Mouse (Mus musculus) C2C12 (cell line): ENCODE data around the gene Pgam2. TPM values are rescaled to one million over a fixed set of nuclear protein-coding genes. Genes with fewer than 3 reads are reported as not detected.

Experiments
- H3K27me3 ChIP-seq: one replicate; pipeline ENCODE4 v1.6.1; 2011; ENCODE audit not compliant: control insufficient read depth, insufficient read depth, insufficient read length
- H3K36me3 ChIP-seq: one replicate; pipeline ENCODE4 v1.6.1; 2011; ENCODE audit not compliant: control insufficient read depth, insufficient read depth
- H3K4me3 ChIP-seq: one replicate; pipeline ENCODE4 v1.5.1; 2011; ENCODE audit warnings: mild to moderate bottlenecking, control low read depth; ENCODE audit not compliant: poor library complexity, insufficient read depth, severe bottlenecking
- H3K79me2 ChIP-seq: one replicate; pipeline ENCODE4 v1.6.1; 2011; ENCODE audit not compliant: control insufficient read depth, insufficient read depth
- H3K79me3 ChIP-seq: one replicate; pipeline ENCODE4 v1.6.1; 2011; ENCODE audit warnings: low read depth, control low read depth
- H3ac ChIP-seq: one replicate; pipeline ENCODE3; 2011; ENCODE audit warnings: low read depth; ENCODE audit not compliant: control insufficient read depth, insufficient read length
- CEBPB ChIP-seq: IDR thresholded peaks from one replicate; pipeline ENCODE4 v1.6.1; 2011; ENCODE audit warnings: low read depth, mild to moderate bottlenecking, control low read depth, moderate library complexity
- CTCF ChIP-seq: IDR thresholded peaks from one replicate; pipeline ENCODE4 v1.5.1; 2011; ENCODE audit not compliant: control insufficient read depth, insufficient read depth, insufficient read length
- FOSL1 ChIP-seq: IDR thresholded peaks from one replicate; pipeline ENCODE4 v1.8.0; 2011; ENCODE audit warnings: mild to moderate bottlenecking, low read length; ENCODE audit not compliant: poor library complexity, insufficient read depth, severe bottlenecking
- MAX ChIP-seq: IDR thresholded peaks from one replicate; pipeline ENCODE4 v1.6.1; 2011; ENCODE audit warnings: mild to moderate bottlenecking, control low read depth
- MYOD1 ChIP-seq: IDR thresholded peaks from one replicate; pipeline ENCODE4 v1.6.1; 2011; ENCODE audit warnings: low read depth; ENCODE audit not compliant: control insufficient read depth, insufficient read length
- MYOG ChIP-seq: IDR thresholded peaks from one replicate; pipeline ENCODE4 v1.6.1; 2011; ENCODE audit not compliant: control insufficient read depth, insufficient read length; ENCODE audit errors: extremely low read depth
- USF1 ChIP-seq: IDR thresholded peaks from one replicate; pipeline ENCODE4 v1.6.1; 2011; ENCODE audit warnings: low read depth, mild to moderate bottlenecking, control low read depth, moderate library complexity
- long read RNA-seq, 2 experiments: library from polyadenylated mRNA; unstranded; transcript quantifications; one replicate each; pipeline ENCODE4 v2.0.0; 2019 to 2020
- polyA plus RNA-seq: library from polyadenylated mRNA; unstranded; fragments of >200 nt; fragmentation: generic; extraction: Trizol; gene quantifications from one replicate; pipeline ENCODE4 v1.2.1, GENCODE M21; 2012; ENCODE audit warnings: missing spikeins

The Pgam2 gene
- polyA plus RNA-seq: 3.3 TPM
- long read RNA-seq, experiment 1, transcript Pgam2-201 (3 exons, 840 nt): major isoform, 8 of 8 reads
- long read RNA-seq, experiment 1, partial matches to known transcripts: 0 of 8 reads
- long read RNA-seq, experiment 1, other reads (novel, unspliced or antisense): 0 of 8 reads
- long read RNA-seq, experiment 2: 0 reads

DNA sequence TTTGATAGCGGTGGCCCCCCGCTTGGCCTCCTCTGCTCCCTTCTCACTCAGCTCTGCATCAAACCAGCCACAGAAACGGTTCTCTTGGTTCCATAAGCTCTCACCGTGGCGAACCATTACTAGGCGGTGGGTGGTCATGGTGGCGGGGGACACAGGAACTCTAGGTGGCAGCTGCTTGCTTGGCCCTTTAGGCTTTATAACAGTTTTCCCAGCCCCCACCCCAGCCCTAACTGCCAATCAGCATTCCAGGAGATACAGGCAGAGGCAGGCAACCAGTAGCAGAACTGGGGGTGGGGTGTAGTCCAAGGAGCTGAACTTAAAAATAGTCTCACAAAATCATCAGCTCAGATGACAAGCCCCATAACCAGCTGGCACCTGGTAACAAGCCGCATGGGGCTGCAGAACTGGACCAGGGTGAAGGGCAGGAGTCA is at the start of gene Pgam2:
Gene Pgam2 (minus strand): TSS at position 183 of the 431 bp plus-strand sequence.
- Histone ChIP-seq H3K4me3 (no peak within 1 kb of the TSS), H3K27me3 (no peaks in the 10 kb centered on the region), H3ac (no peak within 1 kb of the TSS), H3K79me2 (no peaks in the 10 kb centered on the region), H3K36me3 (peaks cover 28% of the 10 kb centered on the region), H3K79me3 (no peaks in the 10 kb centered on the region)
- TF ChIP-seq MYOD1 (no peak), CEBPB (no peak), MAX (no peak)

DNA sequence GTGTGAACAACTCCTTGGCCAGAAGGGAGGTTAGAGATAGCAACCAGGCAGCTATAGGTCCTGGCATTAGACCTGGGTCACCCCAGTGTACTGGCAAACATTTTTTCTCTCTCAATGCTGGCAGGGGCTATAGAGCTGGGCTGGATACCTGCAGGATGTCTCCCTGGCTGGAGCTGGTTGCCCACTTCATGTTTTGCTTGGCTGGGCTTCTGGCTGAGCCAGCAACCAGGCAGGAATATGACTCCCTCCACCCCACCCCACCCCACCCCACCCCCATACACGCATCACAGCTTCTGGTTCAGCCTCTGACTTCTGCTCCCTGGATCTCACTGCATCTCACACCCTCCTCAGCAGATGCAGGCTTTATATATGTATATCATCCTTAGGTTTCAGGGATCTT is 48.8 kb upstream of the Pgam2 start:
- H3K4me3 ChIP-seq: no peak overlapping the region
- H3K36me3 ChIP-seq: no peaks in the 10 kb centered on the region
- no peak for TF ChIP-seq MAX
- TF ChIP-seq MYOG: no peak
- no peak for TF ChIP-seq USF1
- no peak for TF ChIP-seq CTCF
- TF ChIP-seq MYOD1: no peak
- no peak for TF ChIP-seq CEBPB
- TF ChIP-seq FOSL1: no peak
- H3K27me3 ChIP-seq: no peaks in the 10 kb centered on the region
- H3K79me3 ChIP-seq: no peaks in the 10 kb centered on the region
- H3ac ChIP-seq: no peak overlapping the region
- H3K79me2 ChIP-seq: no peaks in the 10 kb centered on the region

- H3ac ChIP-seq: no peak overlapping the region
- H3K4me3 ChIP-seq: no peak overlapping the region
- no peaks in the 10 kb centered on the region for H3K27me3 ChIP-seq
- H3K79me3 ChIP-seq: no peaks in the 10 kb centered on the region
- H3K36me3 ChIP-seq: no peaks in the 10 kb centered on the region
- no peak for TF ChIP-seq USF1
- TF ChIP-seq FOSL1: no peak
- no peak for TF ChIP-seq MYOD1
- TF ChIP-seq MYOG: no peak
- no peak for TF ChIP-seq MAX
- TF ChIP-seq CEBPB: no peak
- no peak for TF ChIP-seq CTCF
- H3K79me2 ChIP-seq: no peaks in the 10 kb centered on the region
Measured at GRCm38 (mm10) chr11:5851021-5851736, 47.6 kb upstream of the Pgam2 start.

DNA sequence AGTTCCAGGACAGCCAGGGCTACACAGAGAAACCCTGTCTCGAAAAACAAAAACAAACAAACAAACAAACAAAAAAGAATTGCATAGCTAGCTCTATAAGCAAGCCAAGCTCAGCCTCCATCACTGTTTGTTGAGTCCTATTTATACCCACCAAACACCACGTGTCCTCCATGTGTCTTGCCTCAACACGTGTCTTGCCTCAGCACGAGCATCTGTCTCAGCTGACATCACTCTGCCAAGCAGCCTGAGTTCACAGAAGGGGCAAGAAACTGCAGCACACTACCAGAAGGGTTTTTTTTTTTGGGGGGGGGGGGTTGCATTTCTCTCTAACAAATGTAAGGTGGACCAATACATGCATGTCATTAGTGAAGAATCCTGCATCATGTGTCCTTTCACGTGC is 46.9 kb upstream of the Pgam2 start:
- H3ac ChIP-seq: no peak overlapping the region
- H3K79me3 ChIP-seq: no peaks in the 10 kb centered on the region
- TF ChIP-seq CEBPB (no peak), MAX (peak; percentile 40), MYOG (no peak)
- no peak overlapping the region for H3K4me3 ChIP-seq
- no peaks in the 10 kb centered on the region for H3K79me2 ChIP-seq
- H3K36me3 ChIP-seq: no peaks in the 10 kb centered on the region
- no peaks in the 10 kb centered on the region for H3K27me3 ChIP-seq

GRCm38 (mm10) chr11:5849316-5849715 is 45.8 kb upstream of the Pgam2 start:
- Histone ChIP-seq H3K79me2 (no peaks in the 10 kb centered on the region), H3K79me3 (no peaks in the 10 kb centered on the region), H3K27me3 (no peaks in the 10 kb centered on the region), H3K36me3 (no peaks in the 10 kb centered on the region), H3ac (no peak overlapping the region), H3K4me3 (no peak overlapping the region)
- TF ChIP-seq CTCF (peak; percentile 6), MYOG (no peak)

GRCm38 (mm10) chr11:5848741-5849140 is 45.2 kb upstream of the Pgam2 start:
- H3K79me2 ChIP-seq: no peaks in the 10 kb centered on the region
- TF ChIP-seq FOSL1: no peak
- TF ChIP-seq MYOD1: no peak
- no peak for TF ChIP-seq USF1
- no peak for TF ChIP-seq MYOG
- no peak for TF ChIP-seq CTCF
- no peaks in the 10 kb centered on the region for H3K27me3 ChIP-seq

More at GRCm38 (mm10) chr11:5848741-5849140, 45.2 kb upstream of the Pgam2 start:
- H3ac ChIP-seq: no peak overlapping the region
- no peaks in the 10 kb centered on the region for H3K79me3 ChIP-seq
- H3K36me3 ChIP-seq: no peaks in the 10 kb centered on the region
- H3K4me3 ChIP-seq: no peak overlapping the region
